Mouse (Mus musculus) hindbrain, embryonic 12.5 days (tissue): Measurements from ENCODE around the gene Ccdc80. TPM values are rescaled to one million over a fixed set of nuclear protein-coding genes. Genes with fewer than 3 reads are reported as not detected.
A peak's percentile ranks its signal among the peaks of the same experiment; 100 is the strongest.

Experiments
- ATAC-seq: fragments of 200-750 bp; cut with Nextera tagmentation; 2 replicates; pipeline ENCODE4 v1.8.0; 2017; ENCODE audit warnings: moderate TSS enrichment; ENCODE audit not compliant: low FRiP score
- H3K27ac ChIP-seq: fragments of 300-500 bp; sonication (generic); 2 replicates; pipeline ENCODE4 v1.5.1; 2016; ENCODE audit warnings: mild to moderate bottlenecking
- H3K27me3 ChIP-seq: fragments of 300-500 bp; sonication (generic); 2 replicates; pipeline ENCODE4 v1.6.1; 2016; ENCODE audit warnings: mild to moderate bottlenecking
- H3K36me3 ChIP-seq: fragments of 300-500 bp; sonication (generic); 2 replicates; pipeline ENCODE4 v1.6.1; 2016; ENCODE audit warnings: mild to moderate bottlenecking
- H3K4me1 ChIP-seq: fragments of 300-500 bp; sonication (generic); 2 replicates; pipeline ENCODE4 v1.6.1; 2016
- H3K4me2 ChIP-seq: fragments of 300-500 bp; sonication (generic); replicated peaks from 2 replicates; pipeline ENCODE4 v1.6.1; 2016; ENCODE audit warnings: mild to moderate bottlenecking
- H3K4me3 ChIP-seq: fragments of 300-500 bp; sonication (generic); 2 replicates; pipeline ENCODE4 v1.5.1; 2016; ENCODE audit warnings: mild to moderate bottlenecking
- H3K9ac ChIP-seq: fragments of 300-500 bp; sonication (generic); 2 replicates; pipeline ENCODE4 v1.6.1; 2016; ENCODE audit warnings: mild to moderate bottlenecking, moderate library complexity
- H3K9me3 ChIP-seq: fragments of 300-500 bp; sonication (generic); replicated peaks from 2 replicates; pipeline ENCODE4 v1.6.1; 2016; ENCODE audit warnings: mild to moderate bottlenecking
- WGBS: fragments of 180-500 bp; shearing (Covaris S2); methylation state at CpG from one replicate; pipeline ENCODE4 v1.1.7; 2016; 5-methylcytosine and 5-hydroxymethylcytosine counted together
- polyA plus RNA-seq: library from polyadenylated mRNA; unstranded; fragments of >200 nt; fragmentation: Nextera tagmentation; extraction: Ambion mirVana; gene quantifications from 2 replicates; pipeline ENCODE4 v1.2.1, GENCODE M21; 2016

Ccdc80 gene
- polyA plus RNA-seq, result 28.3 and 35.3 TPM in 2 replicates

DNA sequence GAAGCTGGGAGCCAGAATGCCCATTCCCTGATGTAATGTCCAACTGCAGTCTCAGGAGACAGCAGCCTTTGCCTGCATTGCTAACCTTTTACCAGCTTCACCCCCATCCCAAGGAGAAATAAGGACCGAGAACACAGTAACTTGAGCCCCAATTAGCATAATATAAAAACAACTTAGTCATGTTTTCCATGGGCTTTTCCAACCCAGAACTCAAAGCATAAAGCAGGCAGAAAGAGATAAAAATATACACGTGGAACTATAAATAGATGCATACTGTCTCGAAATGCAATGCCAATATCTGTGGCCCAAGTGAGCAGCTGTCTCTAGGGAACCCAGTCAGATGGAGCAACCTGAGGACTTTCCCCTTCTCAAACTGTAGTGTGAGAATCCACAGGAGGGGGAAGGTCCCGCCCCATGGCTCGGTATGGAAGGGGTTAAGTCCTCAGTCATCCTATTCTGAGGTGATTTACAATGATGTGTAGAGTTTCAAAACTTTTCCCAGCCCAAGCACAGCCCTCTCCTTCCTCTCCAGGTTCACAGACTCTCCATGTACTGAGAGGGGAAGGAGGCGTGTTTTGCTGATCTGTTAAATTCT, at the start of gene Ccdc80:
Gene Ccdc80 (plus strand): TSS at position 266 of the 595 bp plus-strand sequence.
- Histone ChIP-seq H3K36me3 (no peaks in the 10 kb centered on the region), H3K27me3 (no peaks in the 10 kb centered on the region), H3K4me1 (peaks cover 5% of the 10 kb centered on the region; the same call in 1 of the 2 replicates), H3K27ac (no peak within 1 kb of the TSS), H3K9ac (peak within 1 kb of the TSS; percentile 43; the same call in 1 of the 2 replicates), H3K9me3 (no peaks in the 10 kb centered on the region), H3K4me3 (peak within 1 kb of the TSS; percentile 32), H3K4me2 (peak within 1 kb of the TSS; percentile 51)
- ATAC-seq, result no peak
- 39% methylated on average over 6 of the region's 6 CpGs for WGBS

DNA sequence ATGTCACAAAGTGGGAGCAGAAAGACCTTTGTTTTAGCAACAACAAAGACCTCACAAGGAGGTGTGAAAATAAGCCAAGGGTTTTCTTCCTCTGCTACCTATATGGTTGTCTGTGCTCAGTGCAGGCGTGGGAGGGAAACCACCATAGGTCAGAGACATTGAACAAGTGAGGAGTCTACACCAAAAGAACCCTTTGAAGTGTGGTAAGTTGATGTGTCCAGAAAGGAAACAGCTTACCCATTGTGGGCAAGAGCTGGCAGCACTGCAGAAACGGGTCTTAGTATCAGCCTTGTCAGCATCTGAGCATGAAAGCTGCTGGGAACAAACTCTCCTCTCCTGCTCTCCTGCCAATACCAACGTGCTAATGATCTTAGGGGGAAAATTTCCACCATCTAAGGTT, 48.4 kb upstream of the Ccdc80 start:
- ATAC-seq, result no peak
- 67% methylated on average over 3 of the region's 3 CpGs for WGBS
- no peak overlapping the region for H3K4me3 ChIP-seq
- H3K27me3 ChIP-seq, result no peaks in the 10 kb centered on the region
- H3K9ac ChIP-seq, result no peak overlapping the region
- no peaks in the 10 kb centered on the region for H3K36me3 ChIP-seq
- H3K4me1 ChIP-seq, result no peaks in the 10 kb centered on the region
- H3K9me3 ChIP-seq, result no peaks in the 10 kb centered on the region
- no peak overlapping the region for H3K27ac ChIP-seq
- H3K4me2 ChIP-seq, result no peak overlapping the region

DNA sequence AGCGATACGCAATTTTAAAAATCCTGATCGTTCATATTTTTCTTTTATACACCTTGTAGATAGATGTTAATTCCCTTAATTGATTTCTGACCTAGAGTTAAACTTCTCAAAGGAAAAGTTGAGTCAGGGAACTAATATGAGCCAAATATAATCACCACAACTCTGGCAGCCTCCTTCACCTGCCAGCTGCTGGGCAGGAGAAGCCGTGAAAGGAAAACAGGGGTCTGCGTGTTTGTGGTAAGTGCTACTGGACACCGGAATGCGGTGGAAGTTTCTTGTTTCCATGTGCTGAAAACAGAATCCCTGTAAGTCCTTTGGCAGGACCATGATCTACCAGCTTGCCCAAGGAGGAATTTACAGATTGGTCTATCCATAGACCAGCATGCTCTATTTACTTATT, 36.0 kb upstream of the Ccdc80 start:
- Histone ChIP-seq H3K9ac (no peak overlapping the region), H3K4me3 (no peak overlapping the region), H3K4me2 (no peak overlapping the region), H3K27ac (no peak overlapping the region), H3K4me1 (no peaks in the 10 kb centered on the region), H3K9me3 (no peaks in the 10 kb centered on the region), H3K36me3 (no peaks in the 10 kb centered on the region), H3K27me3 (no peaks in the 10 kb centered on the region)
- 91% methylated on average over 7 of the region's 7 CpGs for WGBS
- no peak for ATAC-seq

DNA sequence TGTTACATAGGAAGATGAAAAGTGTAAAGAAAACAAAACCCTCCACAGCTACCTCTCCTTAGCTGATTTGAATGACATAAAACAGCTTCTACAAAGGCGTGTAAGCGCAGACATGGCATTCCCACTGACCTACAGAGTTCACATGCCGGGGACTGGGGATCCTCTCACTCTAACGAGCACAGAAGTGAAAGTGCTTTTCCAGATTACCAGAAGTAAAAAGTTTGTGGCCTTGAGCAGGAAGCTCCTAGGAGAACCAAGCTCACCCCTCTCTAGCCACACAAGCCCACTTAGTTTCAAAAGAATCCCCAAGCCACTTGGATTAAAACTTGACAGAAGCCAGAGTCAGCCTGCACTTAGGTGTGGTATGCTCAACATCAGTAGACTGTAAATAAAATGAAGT, 35.3 kb upstream of the Ccdc80 start:
- Histone ChIP-seq H3K9ac (no peak overlapping the region), H3K27ac (no peak overlapping the region), H3K4me2 (no peak overlapping the region), H3K4me3 (no peak overlapping the region), H3K36me3 (no peaks in the 10 kb centered on the region), H3K27me3 (no peaks in the 10 kb centered on the region), H3K4me1 (no peaks in the 10 kb centered on the region), H3K9me3 (no peaks in the 10 kb centered on the region)
- ATAC-seq, result no peak
- WGBS, result 84% methylated on average over 4 of the region's 4 CpGs

DNA sequence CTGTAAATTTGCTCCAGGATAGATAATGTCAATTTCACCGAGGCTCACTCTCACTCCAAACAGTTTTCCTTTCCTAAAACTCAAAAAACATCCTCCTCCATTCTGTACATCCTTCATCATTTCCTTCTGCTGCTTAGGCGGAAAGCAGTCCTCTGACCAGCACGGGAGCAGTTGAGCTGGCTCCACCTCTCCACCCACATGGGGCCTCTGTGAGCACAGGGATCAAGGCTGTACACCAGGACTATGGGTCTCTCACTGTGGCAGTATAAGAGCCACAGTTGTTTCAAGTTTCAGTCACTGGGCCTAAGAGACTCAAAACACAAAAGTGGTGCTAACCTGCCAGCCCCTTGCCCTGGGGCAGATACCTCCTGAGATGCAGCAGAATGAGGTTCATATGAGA, 32.1 kb upstream of the Ccdc80 start:
- H3K27ac ChIP-seq, result no peak overlapping the region
- no peaks in the 10 kb centered on the region for H3K9me3 ChIP-seq
- H3K36me3 ChIP-seq, result no peaks in the 10 kb centered on the region
- H3K9ac ChIP-seq, result no peak overlapping the region
- no peak overlapping the region for H3K4me3 ChIP-seq
- H3K4me1 ChIP-seq, result no peaks in the 10 kb centered on the region
- no peak overlapping the region for H3K4me2 ChIP-seq
- ATAC-seq, result no peak
- WGBS, result 63% methylated on average over 3 of the region's 3 CpGs
- no peaks in the 10 kb centered on the region for H3K27me3 ChIP-seq

DNA sequence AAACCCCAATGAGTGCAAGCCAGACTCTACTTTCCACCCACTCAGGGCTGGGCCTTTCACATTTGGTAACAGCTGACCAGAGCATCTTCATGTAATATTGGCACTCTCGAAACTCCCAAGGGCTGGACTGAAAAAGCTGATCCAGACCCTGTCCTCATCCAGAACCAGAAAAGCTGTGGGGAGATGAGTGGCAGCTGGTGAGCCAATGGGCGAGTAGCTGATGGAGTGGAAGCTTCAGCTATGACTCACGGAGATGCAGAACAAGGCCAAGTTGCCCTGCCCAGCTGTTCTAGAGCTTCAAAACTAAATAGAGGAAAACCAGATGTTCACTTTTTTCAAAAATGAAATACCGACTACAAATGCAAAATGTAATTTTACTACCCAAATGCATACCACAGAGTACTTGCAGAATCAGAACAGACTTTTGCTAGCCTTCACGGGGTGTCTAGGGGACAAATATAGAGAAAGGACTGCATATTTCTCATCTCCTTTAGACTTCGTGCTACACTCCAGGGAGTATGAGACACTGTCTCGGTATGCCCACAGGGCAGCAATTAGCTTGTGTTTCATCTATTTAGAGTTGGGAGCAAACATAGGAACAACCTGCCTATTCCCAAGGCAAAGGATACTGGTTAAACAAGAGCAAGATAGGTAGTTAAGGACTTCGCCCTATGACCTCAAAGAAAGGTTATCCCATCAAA, 22.7 kb upstream of the Ccdc80 start:
- Histone ChIP-seq H3K9ac (no peak overlapping the region), H3K4me2 (no peak overlapping the region), H3K27me3 (no peaks in the 10 kb centered on the region), H3K9me3 (no peaks in the 10 kb centered on the region), H3K27ac (no peak overlapping the region), H3K4me1 (no peaks in the 10 kb centered on the region), H3K4me3 (no peak overlapping the region), H3K36me3 (no peaks in the 10 kb centered on the region)
- ATAC-seq, result no peak
- WGBS, result 84% methylated on average over 8 of the region's 8 CpGs

DNA sequence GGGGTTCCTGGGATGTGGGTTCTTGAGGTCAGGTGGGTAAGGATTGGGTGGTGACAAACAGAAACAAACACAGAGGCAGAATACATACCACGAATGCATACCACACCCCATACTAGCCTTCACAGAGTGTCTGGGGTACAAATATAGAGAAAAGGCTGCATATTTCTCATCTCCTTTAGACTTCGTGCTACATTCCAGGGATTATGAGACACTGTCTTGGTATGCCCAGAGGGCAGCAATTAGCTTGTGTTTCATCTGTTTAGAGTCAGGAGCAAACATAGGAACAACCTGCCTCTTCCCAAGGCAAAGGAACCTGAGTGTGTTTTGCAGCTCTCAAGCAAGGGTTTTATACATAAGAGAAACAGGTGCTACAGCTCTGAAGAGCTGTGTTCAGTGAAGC, 21.8 kb upstream of the Ccdc80 start:
- no peaks in the 10 kb centered on the region for H3K9me3 ChIP-seq
- no peak overlapping the region for H3K4me3 ChIP-seq
- H3K4me2 ChIP-seq, result no peak overlapping the region
- WGBS, result 79% methylated on average over 2 of the region's 2 CpGs
- no peaks in the 10 kb centered on the region for H3K4me1 ChIP-seq
- H3K9ac ChIP-seq, result no peak overlapping the region
- H3K27ac ChIP-seq, result no peak overlapping the region
- no peaks in the 10 kb centered on the region for H3K27me3 ChIP-seq
- no peaks in the 10 kb centered on the region for H3K36me3 ChIP-seq
- ATAC-seq, result no peak

DNA sequence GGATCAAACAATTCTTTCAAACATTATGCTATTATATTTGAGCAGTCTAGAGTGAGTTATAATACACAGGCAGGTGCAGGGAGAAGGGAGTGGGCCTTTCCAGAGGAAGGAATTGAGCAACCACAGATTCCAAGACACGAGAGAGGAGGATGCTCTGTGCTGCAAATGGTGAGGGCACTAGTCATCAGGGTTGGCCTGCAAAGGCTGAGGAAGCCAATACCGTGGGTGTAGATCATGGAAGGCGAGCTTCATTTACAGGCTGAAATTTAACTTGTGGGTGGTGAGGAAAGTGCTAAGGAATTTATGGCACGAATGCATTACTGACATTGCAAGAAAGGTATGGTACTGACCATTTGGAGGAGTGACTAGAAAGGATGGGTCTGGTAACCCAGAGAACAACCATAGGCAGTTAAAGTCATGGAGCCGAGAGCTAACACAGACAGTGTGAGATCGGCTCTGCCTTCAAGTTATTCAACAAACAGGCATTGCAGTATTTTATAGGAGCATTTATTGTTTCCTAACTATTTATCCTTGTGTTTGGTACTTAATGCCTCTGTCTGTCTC, 15.6 kb upstream of the Ccdc80 start:
- WGBS, result 83% methylated on average over 6 of the region's 6 CpGs
- no peak overlapping the region for H3K4me2 ChIP-seq

DNA sequence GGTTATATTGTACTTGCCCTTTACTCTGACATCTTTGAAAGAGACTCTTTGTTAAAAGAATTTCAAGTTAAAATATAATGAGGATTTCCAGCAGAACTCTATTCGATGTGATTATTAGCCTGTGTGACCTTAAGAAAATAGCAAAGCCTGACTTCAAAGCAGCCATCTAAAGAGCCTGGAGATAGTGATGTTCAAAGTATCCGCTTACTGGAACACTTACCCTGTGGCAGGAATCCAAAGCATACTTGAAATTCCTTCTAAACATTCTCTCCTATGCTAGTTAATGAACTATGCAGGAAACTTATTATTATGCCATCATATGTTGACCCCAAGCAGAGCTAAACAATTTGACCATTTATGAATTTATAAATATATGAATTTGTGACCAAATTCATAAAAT, 13.9 kb upstream of the Ccdc80 start:
- Histone ChIP-seq H3K9me3 (no peaks in the 10 kb centered on the region), H3K9ac (no peak overlapping the region), H3K36me3 (no peaks in the 10 kb centered on the region), H3K27ac (no peak overlapping the region), H3K4me1 (no peaks in the 10 kb centered on the region), H3K27me3 (no peaks in the 10 kb centered on the region), H3K4me3 (no peak overlapping the region), H3K4me2 (no peak overlapping the region)
- ATAC-seq, result no peak
- WGBS, result 64% methylated on average over 2 of the region's 2 CpGs

More for the DNA sequence above, 15.6 kb upstream of the Ccdc80 start:
- no peak overlapping the region for H3K9ac ChIP-seq
- H3K4me1 ChIP-seq, result no peaks in the 10 kb centered on the region
- H3K36me3 ChIP-seq, result no peaks in the 10 kb centered on the region
- no peaks in the 10 kb centered on the region for H3K9me3 ChIP-seq
- H3K4me3 ChIP-seq, result no peak overlapping the region
- ATAC-seq, result no peak
- no peak overlapping the region for H3K27ac ChIP-seq
- no peaks in the 10 kb centered on the region for H3K27me3 ChIP-seq

DNA sequence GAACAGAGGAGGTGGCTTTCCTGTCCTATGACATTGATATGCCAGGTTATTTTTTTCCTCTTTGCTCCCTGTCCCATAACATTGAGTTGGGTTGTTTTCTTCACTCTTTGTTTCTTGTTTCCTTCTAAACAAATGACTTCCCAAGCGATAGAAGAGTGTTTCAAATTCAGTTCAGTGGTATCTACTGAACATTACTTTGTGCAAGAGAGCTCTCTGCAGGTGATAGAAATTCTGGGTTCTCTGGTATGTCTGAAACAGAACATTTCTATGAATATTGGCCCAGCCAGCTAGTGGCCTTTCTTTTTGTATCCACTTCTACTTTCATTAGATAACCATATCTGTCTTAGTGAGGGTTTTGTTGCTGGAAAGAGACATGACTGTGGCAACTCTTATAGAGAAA, 4.4 kb upstream of the Ccdc80 start:
- Histone ChIP-seq H3K9me3 (no peaks in the 10 kb centered on the region), H3K36me3 (no peaks in the 10 kb centered on the region), H3K4me3 (no peak overlapping the region), H3K9ac (no peak overlapping the region), H3K4me2 (no peak overlapping the region), H3K27me3 (no peaks in the 10 kb centered on the region), H3K27ac (no peak overlapping the region), H3K4me1 (no peaks in the 10 kb centered on the region)
- WGBS, result 89% methylated on average over 1 of the region's 1 CpGs
- ATAC-seq, result no peak

DNA sequence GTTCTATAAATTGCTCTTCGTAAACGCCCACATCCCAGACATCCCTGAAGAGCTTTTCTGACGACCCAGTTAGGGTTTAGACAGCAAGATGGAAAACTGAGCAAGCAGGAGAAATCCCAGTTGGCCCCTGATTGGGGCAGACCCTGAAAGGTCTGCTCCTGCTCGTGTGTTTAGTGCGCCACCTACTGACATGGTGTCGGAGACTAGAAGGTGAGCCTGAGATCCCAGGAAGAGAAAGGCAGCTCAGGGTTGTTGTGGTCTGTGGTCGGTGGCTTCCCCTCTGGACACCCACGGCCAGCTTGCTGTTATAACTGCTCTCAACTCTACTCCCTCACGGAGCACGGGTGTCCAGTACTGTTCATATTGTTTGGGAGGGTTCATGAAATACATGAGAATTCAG, 3.2 kb upstream of the Ccdc80 start:
- Histone ChIP-seq H3K36me3 (no peaks in the 10 kb centered on the region), H3K4me2 (0 out of 2 replicates have a peak overlapping the region, but pooled peaks have one; percentile 8), H3K4me1 (peaks cover 5% of the 10 kb centered on the region; the same call in 1 of the 2 replicates), H3K9me3 (no peaks in the 10 kb centered on the region), H3K9ac (no peak overlapping the region), H3K4me3 (no peak overlapping the region), H3K27me3 (no peaks in the 10 kb centered on the region), H3K27ac (no peak overlapping the region)
- ATAC-seq, result peak; percentile 88
- WGBS, result 19% methylated on average over 10 of the region's 10 CpGs

DNA sequence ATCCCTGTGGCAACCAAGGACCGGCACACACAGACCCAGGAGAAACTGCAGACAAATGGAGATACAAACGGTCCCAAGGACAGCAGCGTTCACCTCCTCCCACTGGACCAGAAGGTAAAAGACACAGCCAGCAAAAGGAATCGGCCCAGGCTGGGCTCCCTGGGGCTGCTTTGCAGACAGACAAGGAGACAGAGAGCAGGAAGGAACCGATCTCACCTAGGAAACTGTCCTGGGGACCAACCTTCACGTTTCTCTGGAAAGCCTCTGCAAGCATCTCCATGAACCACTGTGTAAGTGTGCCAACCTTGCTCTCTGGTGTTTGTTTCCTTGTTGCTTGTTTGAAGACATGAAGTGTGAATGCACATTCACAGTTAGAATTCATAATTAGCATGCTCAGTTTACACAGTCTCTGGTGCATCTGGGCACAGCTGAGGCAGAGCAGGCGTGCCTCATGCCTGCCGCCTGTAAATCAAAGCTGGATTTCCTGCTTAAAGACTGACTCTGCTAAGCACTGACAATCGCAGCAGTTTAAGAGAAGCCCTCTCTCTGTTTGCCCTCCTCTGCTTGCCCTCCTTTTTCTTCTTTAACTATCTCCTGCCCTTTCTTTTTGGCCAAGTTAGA, 1.0 kb downstream of the Ccdc80 start:
- Histone ChIP-seq H3K27me3 (no peaks in the 10 kb centered on the region), H3K9me3 (no peaks in the 10 kb centered on the region), H3K36me3 (no peaks in the 10 kb centered on the region), H3K4me1 (peaks cover 9% of the 10 kb centered on the region; the same call in 1 of the 2 replicates), H3K9ac (peak overlapping the region; percentile 43; the same call in 1 of the 2 replicates), H3K4me3 (peak overlapping the region; percentile 32), H3K27ac (no peak overlapping the region), H3K4me2 (peak overlapping the region; percentile 51)
- WGBS, result 13% methylated on average over 9 of the region's 9 CpGs
- ATAC-seq, result peak; percentile 60; the same call in 1 of the 2 replicates
